ENCODE assay signal across 7 mouse cellular contexts in the genomic region with DNA sequence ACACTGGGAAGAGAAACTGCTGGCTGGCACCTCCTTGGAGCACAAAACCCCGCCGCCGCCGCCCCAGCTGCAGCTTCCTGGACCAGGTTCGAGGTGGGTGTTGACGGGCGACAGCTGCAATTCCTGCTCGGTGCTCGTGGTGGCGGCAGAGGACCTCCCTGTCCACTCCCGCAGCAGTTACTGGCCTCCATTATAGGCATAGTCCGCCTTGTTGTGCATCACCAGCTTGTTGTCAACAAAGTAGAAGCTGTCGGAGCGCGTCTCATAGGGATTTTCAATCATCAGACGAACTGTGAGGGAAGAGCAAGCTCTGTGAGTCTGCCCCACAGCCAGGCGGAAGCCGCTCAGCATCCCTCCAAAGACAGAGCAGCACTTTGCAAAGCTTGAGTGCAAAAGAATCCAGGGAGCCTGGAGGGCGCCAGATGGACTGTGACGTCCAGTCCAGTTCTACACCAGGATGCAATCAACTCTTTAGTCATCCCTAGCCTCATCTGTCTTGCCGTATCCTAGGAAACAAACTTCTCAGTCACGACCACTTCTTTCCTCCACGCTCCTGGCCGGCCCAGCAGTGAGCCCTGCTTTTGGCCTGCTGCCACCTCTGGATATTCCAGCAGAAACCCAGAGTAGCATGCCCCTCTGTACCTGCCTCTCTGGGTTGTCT. TPM values are rescaled to one million over a fixed set of nuclear protein-coding genes. Genes with fewer than 3 reads are reported as not detected.
A peak's percentile ranks its signal among the peaks of the same experiment; 100 is the strongest.
DNase-seq lines count a peak whose midpoint lies in the region; ATAC-seq and TF ChIP-seq lines count a peak whose summit lies in the region.

No protein-coding gene starts in this region.

- H3K4me1 ChIP-seq in cortical plate, adult 2 months (ENCODE audit: control insufficient read depth, insufficient read depth, low read length), result no peaks in the 10 kb centered on the region

- TF ChIP-seq CTCF in cortical plate, adult 2 months (IDR thresholded peaks at IDR 0.05; ENCODE audit: extremely low read depth, insufficient read depth, low read length), result peak; percentile 92

- no peak for TF ChIP-seq POLR2A in cortical plate, adult 2 months (IDR thresholded peaks at IDR 0.05; ENCODE audit: extremely low read depth, insufficient read depth, low read length)

- ATAC-seq in inflammation-experienced regulatory T-cells, adult 6 months, result peak; percentile 91
- ATAC-seq in megakaryocyte-erythroid progenitor cell, adult 5-6 weeks (replicated peaks; ENCODE audit: low FRiP score, low TSS enrichment, poor library complexity, severe bottlenecking), result peak; percentile 95

- no peak overlapping the region for H3K27ac ChIP-seq in cortical plate, adult 2 months (ENCODE audit: insufficient read depth, low read length)

- no peak overlapping the region for H3K4me3 ChIP-seq in cortical plate, adult 2 months (ENCODE audit: insufficient read depth, low read length)

- peak; percentile 88 for DNase-seq in adrenal gland, adult 2 months
- DNase-seq in gastrocnemius, adult 8-10 months (ENCODE audit: low spot score in 2 of 2), result peak; percentile 65 to 82
- peak; percentile 62 to 91 for DNase-seq in left cerebral cortex, adult 9 months (ENCODE audit: low spot score in 2 of 2)
- peak; percentile 88 for DNase-seq in right cerebral cortex, postnatal 25 days

RNA-seq across cellular contexts. Expression of gene Acads, which starts 6.2 kb away (rescaled TPM):
- total RNA-seq in adrenal gland, adult 2 months (2021), result 100 to 1,000 TPM; 181 to 208 TPM
- polyA plus RNA-seq in adrenal gland, adult 2 months (2012; rRNA removed), result 279 and 310 TPM in 2 replicates
- polyA plus RNA-seq in cortical plate, adult 2 months (2012; rRNA removed), result 12.7 and 12.8 TPM in 2 replicates
- 10 to 100 TPM; 66.4 to 76.7 (median 72.5) TPM for total RNA-seq in gastrocnemius, adult 8-10 months (2022)
- polyA plus RNA-seq in inflammation-experienced regulatory T-cells, adult 6 months (2017; shearing (Covaris generic)), result 10 to 100 TPM; 11.3 to 20.2 (median 18.8) TPM
- 39.6 and 50.3 TPM in 2 replicates for total RNA-seq in megakaryocyte-erythroid progenitor cell, adult 5-6 weeks (2014; fragmentation: Nextera tagmentation)
- total RNA-seq in megakaryocyte-erythroid progenitor cell, adult 5-6 weeks (2017), result 19.2 and 24.8 TPM in 2 replicates

RNA-seq across cellular contexts. Expression of gene Unc119b, which starts 9.4 kb away (rescaled TPM):
- total RNA-seq in adrenal gland, adult 2 months (2021), result 10 to 100 TPM; 32.0 to 44.8 TPM
- polyA plus RNA-seq in adrenal gland, adult 2 months (2012; rRNA removed), result 37.5 and 39.2 TPM in 2 replicates
- polyA plus RNA-seq in cortical plate, adult 2 months (2012; rRNA removed), result 24.8 and 26.2 TPM in 2 replicates
- total RNA-seq in gastrocnemius, adult 8-10 months (2022), result 10 to 100 TPM in 2 of 4 experiments, 1 to 10 TPM in 2; 8.6 to 11.7 (median 9.8) TPM
- 10 to 100 TPM; 15.9 to 27.8 (median 21.3) TPM for polyA plus RNA-seq in inflammation-experienced regulatory T-cells, adult 6 months (2017; shearing (Covaris generic))
- 13.8 and 15.5 TPM in 2 replicates for total RNA-seq in megakaryocyte-erythroid progenitor cell, adult 5-6 weeks (2014; fragmentation: Nextera tagmentation)
- 7.1 and 12.7 TPM in 2 replicates for total RNA-seq in megakaryocyte-erythroid progenitor cell, adult 5-6 weeks (2017)

RNA-seq across cellular contexts. Expression of gene Gm10401, which starts 27.2 kb away (rescaled TPM):
- not detected for total RNA-seq in adrenal gland, adult 2 months (2021)
- not detected in 2 replicates for polyA plus RNA-seq in adrenal gland, adult 2 months (2012; rRNA removed)
- not detected in 2 replicates for polyA plus RNA-seq in cortical plate, adult 2 months (2012; rRNA removed)
- not detected for total RNA-seq in gastrocnemius, adult 8-10 months (2022)
- polyA plus RNA-seq in inflammation-experienced regulatory T-cells, adult 6 months (2017; shearing (Covaris generic)), result 10 to 100 TPM; 14.8 to 23.2 (median 18.5) TPM
- not detected in 2 replicates for total RNA-seq in megakaryocyte-erythroid progenitor cell, adult 5-6 weeks (2014; fragmentation: Nextera tagmentation)
- total RNA-seq in megakaryocyte-erythroid progenitor cell, adult 5-6 weeks (2017), result 6.0 TPM in 1 of 2 replicates, not detected in the other

RNA-seq across cellular contexts. Expression of gene Mlec, which starts 32.6 kb away (rescaled TPM):
- 100 to 1,000 TPM; 165 to 185 TPM for total RNA-seq in adrenal gland, adult 2 months (2021)
- 74.7 and 96.9 TPM in 2 replicates for polyA plus RNA-seq in adrenal gland, adult 2 months (2012; rRNA removed)
- 74.6 and 78.6 TPM in 2 replicates for polyA plus RNA-seq in cortical plate, adult 2 months (2012; rRNA removed)
- 100 to 1,000 TPM; 140 to 220 (median 197) TPM for total RNA-seq in gastrocnemius, adult 8-10 months (2022)
- polyA plus RNA-seq in inflammation-experienced regulatory T-cells, adult 6 months (2017; shearing (Covaris generic)), result 10 to 100 TPM; 25.5 to 32.7 (median 30.3) TPM
- 86.1 and 86.4 TPM in 2 replicates for total RNA-seq in megakaryocyte-erythroid progenitor cell, adult 5-6 weeks (2014; fragmentation: Nextera tagmentation)
- 101 and 113 TPM in 2 replicates for total RNA-seq in megakaryocyte-erythroid progenitor cell, adult 5-6 weeks (2017)
